Mouse (Mus musculus): ENCODE measurements around the gene Tnk2.

The Tnk2 gene

DNA sequence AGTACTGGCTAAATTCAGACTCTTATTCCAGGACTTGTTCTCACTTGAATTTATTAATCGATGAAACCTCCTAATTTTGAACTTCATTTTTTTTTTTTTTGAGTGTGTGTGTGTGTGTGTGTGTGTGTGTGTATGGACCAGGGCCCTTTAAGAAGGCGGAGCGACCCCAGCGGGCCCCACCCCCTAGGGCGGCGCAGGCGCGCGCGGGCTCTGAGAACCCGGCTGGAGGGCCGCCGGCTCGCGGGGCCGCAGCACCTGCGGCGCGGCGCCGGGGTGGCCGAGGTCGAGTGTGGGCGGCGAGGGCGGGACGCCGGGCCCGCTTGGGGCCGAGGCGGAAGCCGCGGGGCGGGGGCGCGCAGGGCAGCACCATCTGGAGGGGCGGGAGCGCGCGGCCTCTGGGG lies at the start of gene Tnk2:
Tnk2 (plus strand) TSS at position 214 of the 401 bp plus-strand sequence.
- peak; percentile 75 for ATAC-seq (ENCODE audit: insufficient number of reproducible peaks, low FRiP score, low TSS enrichment)

DNA sequence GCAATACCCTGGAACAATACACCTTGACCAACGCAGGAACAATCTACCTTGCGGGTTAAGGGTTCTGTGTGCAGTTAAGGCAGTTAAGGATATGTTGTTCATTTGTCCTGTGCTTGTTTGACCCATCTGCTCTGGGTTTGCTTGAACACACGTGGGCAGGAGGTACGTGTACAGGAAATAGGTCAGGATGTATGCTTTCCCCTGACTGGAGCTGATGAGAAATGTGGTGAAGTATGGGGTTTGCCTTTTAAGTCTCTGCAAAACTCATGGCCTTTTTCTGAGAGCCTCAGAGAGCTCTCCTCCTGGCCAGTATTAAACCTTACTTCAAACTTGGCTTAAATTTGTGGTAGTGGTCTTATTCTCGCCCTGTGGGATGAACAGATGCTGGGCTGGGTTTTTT lies 49.8 kb upstream of the Tnk2 start:
- ATAC-seq (ENCODE audit: insufficient number of reproducible peaks, low FRiP score, low TSS enrichment) = no peak

DNA sequence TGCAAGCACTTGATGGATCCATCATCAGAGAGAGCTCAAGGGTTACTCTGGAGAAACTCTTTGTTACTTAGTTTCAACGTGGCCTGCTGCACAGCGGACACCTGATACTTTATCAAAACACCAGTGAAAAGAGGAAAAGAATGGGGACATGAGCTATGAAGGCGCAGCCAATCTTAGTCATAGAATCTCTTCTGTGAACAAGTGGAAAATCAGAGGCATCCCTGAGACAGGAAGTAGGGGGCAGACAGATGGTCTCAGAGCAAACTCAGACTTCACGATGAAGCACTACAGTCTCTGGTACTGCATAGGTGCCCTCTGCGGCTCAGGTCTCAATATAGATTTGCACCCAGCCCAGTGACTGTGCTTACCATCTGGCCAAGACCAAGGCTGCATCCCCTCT lies 49.0 kb upstream of the Tnk2 start:
- ATAC-seq (ENCODE audit: insufficient number of reproducible peaks, low FRiP score, low TSS enrichment) = no peak

DNA sequence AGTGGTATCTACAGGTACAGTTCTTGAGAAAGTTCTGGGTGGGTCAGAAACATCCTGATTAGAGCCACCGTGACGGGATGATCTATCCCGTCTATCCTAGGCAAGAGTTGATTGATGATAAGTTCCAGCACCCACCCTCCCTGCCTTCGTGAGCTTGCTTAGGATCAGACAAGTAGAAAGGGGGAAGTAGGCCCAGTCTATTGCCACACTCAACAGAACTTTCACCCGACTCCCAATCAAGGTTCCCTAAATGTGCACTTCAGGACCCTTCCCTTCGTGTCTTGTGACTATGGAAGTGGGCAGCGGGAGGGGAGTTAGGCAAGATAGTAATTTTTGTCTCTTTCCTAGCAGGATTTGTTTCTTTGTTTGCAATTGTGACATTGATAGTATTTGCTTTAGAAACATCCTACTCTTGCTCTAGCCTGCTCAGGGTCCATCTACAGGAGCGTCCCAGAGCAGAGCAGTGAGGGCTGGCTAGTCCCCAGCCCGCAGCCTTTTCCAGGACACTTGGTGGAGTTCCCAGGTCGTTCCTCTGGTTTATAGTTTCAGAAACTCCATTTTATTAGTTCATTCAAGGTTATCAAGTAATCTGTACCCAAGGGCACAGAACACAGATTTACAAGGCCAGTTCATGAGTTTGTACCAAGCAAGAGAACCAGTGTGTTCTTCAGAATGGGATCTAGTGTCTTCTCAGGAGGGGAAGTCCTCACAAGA lies 48.4 kb upstream of the Tnk2 start:
- ATAC-seq (ENCODE audit: insufficient number of reproducible peaks, low FRiP score, low TSS enrichment) = no peak

DNA sequence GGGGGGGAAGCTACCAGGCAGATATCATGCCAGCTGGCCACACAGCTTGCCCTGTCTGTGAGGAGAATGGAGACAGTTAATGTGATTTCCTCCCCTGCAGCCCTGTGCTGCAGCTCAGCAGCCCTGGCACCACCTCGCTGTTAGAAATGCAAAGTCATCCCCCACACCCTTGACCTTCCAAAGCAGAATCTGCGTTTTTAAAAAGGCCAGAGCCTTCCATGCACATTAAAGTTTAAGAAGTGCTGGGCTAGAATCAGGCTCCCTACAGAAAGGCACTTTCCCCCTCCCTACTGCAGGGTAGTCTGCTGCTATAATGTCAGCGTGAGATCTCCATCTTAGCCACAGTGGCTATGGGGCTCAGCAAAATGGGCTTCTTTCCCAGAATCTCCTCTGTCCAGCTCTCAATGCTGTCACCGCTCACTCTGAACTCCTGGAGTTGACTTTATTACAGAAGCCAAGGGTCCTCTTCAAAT lies 45.7 kb upstream of the Tnk2 start:
- ATAC-seq (ENCODE audit: insufficient number of reproducible peaks, low FRiP score, low TSS enrichment) = peak; percentile 52; the same call in 1 of the 2 replicates

DNA sequence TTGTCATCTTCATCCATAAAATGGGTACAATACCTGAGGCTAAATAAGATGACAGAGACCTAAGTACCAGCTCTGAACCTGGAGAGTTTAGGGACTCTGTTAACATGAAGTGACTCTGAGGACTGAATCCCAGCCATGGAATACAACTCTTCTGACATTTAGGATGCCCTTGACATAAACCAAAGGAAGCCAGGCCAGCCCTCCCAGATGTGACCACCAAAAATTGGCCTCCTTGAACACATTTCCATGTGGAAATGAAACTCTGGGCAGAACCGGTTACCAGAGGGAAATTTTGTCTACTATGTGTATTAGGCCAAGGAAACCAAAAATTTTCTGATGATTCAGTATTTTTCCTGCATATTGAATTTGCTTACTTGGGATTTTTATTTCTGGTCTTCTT lies 44.5 kb upstream of the Tnk2 start:
- ATAC-seq (ENCODE audit: insufficient number of reproducible peaks, low FRiP score, low TSS enrichment) = no peak

DNA sequence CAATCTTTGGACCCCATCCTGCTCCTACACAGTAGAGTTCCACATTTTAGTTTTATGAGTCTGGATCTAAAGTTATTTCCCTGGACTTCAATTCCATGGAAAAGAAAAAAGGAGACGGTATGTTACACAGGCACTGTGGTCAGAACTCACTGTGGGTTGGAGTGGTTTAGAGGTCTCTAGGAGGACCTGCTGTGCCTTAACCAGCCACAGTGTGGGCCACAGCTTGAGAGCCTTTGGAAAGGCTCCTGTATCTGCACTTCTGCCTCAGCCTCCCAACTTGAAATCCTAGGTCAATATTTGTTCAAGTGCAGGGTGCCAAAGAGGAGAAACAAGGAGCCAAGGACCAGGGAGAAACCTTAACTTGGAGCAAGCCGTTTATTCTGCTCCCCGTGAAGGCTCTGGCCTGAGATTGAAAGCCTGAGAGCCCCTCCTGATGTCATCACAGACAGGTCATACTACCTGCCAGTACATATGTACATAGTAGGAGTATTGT lies 41.4 kb upstream of the Tnk2 start:
- no peak for ATAC-seq (ENCODE audit: insufficient number of reproducible peaks, low FRiP score, low TSS enrichment)

DNA sequence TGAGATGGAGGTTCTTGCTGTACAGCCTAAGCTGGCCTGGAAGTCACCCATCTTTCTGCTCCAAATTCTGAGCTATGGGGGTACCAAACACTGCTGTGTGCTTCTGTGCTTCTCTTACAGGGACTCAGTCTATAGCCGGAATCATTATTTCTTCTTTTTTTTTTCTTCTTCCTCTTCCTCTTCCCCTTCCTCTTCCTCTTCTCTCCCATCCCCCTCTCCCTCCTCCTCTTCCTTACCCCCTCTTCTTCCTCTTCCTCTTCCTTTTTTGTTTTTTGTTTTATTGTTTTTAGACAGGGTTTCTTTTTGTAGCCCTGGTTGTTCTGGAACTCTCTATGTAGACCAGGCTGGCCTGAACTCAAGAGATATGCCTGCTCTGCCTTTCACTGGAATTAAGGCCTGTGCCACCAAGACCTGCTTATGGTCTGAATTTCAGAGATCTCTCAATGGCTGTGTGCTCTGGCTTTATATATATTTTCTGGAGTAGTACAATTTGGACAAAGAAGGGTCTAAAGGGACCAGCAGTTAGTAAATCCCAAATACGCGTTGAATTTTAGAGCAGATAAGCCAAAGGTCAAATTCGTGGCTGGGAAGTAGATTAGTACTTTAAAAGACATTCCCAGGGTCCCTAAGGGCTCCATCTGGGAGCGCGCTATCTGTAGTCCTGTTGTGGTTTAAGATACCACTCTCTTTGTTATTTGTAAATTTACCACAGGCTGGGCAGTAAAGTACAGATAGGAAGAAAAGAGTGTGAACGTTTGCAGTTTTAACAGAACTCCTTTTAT lies 35.9 kb upstream of the Tnk2 start:
- ATAC-seq (ENCODE audit: insufficient number of reproducible peaks, low FRiP score, low TSS enrichment) = no peak

DNA sequence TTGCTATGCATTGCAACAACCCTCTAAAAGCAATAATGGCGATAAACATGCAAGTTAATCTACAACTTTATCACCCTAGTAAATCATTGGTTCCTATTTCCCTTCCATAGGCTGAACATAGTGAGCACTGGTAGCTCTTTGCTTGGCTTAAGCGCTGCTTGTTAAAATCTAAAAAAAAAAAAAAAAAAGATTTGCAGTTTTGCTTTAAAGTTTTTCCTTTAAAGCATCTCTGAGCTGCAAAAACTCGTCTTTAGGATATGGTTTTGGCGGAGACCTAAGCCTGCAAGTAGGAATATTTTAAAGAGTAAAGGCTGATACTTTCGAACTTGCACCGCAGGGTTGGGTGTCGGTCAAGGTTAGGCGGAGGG lies 35.3 kb upstream of the Tnk2 start:
- no peak for ATAC-seq (ENCODE audit: insufficient number of reproducible peaks, low FRiP score, low TSS enrichment)

DNA sequence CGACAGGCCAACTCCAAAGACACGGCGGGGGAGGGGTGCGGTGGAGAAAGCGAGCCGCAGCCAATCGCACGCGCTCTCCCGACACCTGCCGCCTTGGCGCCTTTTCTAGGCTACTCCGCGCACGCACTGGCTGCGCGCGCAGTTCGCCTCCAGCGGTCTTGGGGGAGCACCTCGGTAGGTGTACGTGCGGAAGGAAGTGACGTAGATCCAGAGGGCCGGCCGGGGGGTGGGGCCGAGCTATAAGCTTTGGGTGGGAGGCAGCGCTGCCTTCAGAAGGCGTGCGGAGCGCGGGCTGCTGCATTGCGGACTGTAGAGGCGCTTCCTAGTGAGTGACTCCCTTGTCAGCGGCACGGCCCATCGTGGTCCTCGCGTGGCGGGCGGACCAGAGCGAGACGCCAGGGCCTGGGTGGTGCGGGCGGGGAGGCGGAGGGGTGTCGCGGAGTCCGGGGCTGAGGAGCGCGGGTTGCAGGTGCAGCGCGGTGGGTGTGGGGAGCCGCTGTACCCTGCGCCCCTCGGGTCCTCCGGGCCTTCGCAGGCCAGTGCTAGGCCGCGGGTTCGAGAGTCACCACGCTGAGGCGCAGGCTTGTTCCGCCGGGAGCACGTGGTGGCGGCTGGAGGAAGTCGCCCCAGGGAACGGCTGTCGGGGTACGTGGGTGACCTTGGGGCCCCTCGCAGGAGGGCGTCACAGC lies 34.8 kb upstream of the Tnk2 start, which contains the start of gene Tfrc:
Tfrc (plus strand) TSS at position 209 of the 689 bp plus-strand sequence.
- peak; percentile 96 for ATAC-seq (ENCODE audit: insufficient number of reproducible peaks, low FRiP score, low TSS enrichment)

DNA sequence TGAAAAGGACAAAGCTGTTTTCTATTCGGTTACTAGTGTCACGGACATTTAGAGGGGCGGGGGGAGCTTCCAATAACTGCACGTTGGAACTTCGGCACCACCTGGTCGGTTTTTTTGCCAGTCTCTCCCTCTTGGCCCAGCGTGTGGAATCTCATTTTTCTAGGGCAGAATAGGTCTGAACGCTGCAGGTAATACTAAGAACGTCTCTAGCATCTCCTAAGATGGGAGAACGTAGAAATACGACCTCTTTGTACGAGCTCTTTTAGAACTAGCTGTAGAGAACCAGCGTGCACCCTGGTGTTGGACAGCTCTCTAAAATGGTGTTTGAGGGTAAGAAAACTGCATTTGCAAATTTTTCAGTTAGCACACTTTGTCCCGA lies 34.3 kb upstream of the Tnk2 start:
- no peak for ATAC-seq (ENCODE audit: insufficient number of reproducible peaks, low FRiP score, low TSS enrichment)

DNA sequence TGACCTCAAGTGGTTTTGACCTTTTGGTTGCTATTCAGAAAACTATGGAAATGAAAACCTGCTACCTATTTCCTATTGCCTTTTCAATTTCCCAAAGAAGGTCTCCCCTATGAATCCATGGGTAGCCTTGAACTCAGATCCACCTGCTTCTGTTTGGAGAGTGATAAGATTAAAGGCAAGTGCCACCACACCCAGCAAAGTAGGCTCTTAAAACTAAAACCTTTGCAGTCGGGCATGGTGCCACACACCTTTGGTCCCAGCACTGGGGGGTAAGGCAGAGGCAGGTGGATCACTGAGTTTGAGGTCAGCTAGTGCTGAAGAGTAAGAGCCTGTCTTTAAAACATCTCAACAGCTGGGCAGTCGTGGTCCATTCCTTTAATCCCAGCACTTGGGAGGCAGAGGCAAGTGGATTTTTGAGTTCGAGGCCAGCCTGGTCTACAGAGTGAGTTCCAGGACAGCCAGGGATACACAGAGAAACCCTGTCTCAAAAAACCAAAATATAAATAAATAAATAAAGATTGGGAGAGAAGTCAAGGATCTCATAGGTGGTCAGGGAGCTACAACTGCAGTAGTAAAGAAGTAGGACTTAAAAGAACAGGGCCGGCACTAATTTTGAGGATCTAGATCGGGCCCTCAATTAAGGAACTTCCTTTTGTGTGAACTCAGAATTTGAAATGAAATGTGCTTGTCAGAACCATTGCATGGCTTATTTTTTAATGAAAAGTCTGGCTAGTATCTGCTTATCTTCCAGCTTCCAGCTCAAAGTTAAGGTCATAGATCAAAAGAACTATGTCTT lies 33.0 kb upstream of the Tnk2 start:
- no peak for ATAC-seq (ENCODE audit: insufficient number of reproducible peaks, low FRiP score, low TSS enrichment)

DNA sequence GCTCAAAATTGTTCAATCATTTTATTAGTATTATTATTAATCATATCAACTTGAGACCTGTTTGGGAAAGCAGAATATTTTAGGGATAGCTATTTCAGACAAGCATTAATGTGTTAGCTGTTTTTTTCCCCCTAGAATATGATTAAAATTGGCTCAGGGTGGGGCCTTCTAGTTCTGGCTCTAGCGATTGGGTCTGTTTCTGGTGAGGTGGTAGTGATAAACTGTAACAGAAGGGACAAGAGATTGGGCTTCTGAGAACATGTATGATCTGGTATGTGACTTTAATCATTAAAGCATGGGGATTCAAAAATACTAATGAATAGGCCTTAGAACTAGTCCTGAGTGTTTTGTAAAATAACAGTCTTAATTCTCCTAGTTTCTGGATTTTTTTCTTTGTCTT lies 31.6 kb upstream of the Tnk2 start:
- ATAC-seq (ENCODE audit: insufficient number of reproducible peaks, low FRiP score, low TSS enrichment) = no peak

DNA sequence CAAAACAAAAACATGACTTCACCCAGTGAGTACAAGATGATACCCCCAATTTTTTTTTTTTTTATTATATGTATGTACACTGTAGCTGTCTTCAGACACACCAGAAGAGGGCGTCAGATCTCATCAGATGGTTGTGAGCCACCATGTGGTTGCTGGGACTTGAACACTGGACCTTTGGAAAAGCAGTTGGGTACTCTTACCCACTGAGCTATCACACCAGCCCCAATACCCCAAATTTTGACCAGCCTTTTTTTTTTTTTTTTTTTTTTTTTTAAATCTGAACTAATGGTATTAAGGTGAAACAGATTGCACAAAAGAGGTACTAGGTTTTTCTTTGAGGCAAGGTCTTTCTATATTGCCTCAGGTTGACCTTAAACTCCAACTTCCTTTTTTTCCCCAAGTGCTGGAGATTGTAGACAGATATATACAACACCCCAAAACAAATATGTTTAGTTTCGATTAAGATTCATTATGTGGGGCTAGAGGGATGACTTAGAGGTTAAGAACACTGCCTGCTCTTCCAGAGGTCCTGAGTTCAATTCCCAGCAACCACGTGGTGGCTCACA lies 30.3 kb upstream of the Tnk2 start:
- no peak for ATAC-seq (ENCODE audit: insufficient number of reproducible peaks, low FRiP score, low TSS enrichment)

DNA sequence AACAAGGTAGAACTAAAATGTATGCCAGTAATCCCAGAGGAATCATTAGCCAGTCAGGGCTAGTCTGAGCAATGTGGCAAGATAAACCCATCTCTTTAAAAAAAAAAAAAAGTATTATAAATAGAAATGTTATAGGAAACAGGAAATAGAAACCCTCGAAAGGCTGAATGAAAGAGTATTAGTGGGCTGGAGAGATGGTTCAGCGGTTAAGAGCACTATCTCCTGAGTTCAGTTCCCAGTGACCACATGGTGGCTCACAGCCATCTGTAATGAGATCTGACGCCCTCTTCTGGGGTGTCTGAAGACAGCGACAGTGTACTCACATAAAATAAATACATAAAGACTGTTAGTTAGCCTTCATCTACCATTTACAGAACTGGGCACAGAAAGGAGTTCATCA lies 29.6 kb upstream of the Tnk2 start:
- no peak for ATAC-seq (ENCODE audit: insufficient number of reproducible peaks, low FRiP score, low TSS enrichment)

DNA sequence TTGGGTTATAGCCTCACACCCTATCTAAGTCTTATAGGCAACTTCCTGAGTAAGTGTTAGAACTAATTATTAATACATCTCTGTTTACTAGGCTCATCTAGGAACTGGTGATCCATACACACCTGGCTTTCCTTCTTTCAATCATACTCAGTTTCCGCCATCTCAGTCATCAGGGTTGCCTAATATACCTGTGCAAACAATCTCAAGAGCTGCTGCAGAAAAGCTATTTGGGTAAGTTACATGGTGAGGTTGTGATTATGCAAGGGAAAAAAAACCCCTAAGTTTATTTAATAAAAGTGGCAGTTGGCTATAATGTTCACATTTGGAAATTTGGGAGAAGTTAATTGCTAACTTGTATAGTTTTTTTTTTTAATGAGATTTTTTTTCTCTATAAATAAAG lies 24.7 kb upstream of the Tnk2 start:
- ATAC-seq (ENCODE audit: insufficient number of reproducible peaks, low FRiP score, low TSS enrichment) = no peak

DNA sequence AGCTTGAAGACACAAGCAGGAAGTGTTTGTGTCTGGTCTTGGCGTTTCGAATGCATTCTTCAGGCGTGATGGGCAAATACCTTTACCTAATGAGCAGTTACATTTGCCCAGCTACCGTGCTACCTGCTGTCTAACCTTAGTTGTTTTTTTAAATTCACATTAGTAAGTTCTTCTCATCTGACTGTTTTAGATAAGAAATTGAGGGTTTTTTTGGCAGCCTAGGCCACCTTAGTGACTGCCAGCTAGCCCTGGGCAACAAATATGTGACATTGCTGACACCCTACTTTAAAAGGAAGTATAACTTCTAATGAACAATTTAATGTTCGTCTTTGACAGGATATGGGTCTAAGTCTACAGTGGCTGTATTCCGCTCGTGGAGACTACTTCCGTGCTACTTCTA lies 15.5 kb upstream of the Tnk2 start:
- ATAC-seq (ENCODE audit: insufficient number of reproducible peaks, low FRiP score, low TSS enrichment) = no peak

DNA sequence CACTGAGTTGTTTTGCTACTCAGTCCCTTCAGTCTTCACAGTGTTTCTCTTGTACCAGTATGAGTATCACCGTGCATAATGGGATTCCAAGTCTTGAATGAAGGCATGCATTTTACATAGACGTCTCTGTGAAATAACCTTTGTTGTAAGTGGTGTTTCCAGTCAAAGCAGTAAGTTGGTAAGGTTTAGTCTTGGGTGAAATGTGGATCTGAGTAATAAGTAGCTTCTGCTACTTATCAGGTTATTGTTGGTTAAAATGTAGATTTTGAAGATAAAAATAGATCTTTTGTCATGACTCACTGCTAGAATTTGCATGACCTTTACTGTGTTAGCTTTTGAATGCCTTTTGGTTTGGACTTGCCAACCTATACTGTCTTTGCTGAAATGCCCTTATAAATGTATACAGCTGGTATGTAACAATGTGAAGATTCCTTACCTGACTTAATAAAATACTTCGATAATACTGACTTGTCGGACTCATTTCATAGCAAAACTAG lies 11.3 kb upstream of the Tnk2 start:
- no peak for ATAC-seq (ENCODE audit: insufficient number of reproducible peaks, low FRiP score, low TSS enrichment)

DNA sequence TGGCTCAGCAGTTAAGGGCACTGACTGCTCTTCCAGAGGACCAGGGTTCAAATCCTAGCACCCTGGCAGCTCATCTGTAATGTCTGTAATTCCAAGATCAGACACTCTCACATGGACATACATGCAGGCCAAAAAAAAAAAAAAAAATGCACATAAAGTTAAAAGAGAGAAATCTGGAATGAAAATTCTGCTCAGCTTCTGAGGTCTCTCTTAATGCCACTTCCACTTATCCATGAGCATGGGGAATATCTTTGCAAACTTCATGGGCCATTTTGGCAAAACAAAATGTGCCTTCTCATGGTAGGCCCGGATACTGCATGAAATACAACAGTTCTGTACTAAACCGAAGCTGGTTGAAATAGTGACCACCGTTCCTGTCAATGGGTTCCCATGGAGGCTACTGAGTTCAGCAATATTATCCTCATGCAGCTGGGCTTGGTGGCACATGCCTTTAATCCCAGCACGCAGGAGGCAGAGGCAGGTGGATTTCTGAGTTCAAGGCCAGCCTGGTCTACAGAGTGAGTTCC lies 10.1 kb upstream of the Tnk2 start:
- no peak for ATAC-seq (ENCODE audit: insufficient number of reproducible peaks, low FRiP score, low TSS enrichment)

DNA sequence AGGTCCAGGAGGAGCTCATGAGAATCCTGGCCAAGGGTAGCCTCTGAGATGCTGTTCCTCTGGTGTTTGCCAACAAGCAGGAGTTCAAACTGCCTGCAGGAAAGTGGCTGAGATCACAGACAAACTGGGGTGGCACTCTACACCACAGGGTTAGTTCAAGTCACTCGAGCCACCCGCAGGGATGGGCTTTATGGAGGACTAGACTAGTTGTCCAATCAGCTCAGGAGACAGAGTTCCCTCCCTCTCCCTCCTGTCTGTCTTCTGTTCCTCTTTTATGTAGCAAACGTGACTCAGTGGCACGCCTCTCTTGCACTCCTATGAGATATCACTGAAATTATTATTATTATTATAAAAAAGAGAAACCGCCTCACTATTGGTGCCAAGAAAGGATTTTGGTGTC lies 9.5 kb upstream of the Tnk2 start:
- no peak for ATAC-seq (ENCODE audit: insufficient number of reproducible peaks, low FRiP score, low TSS enrichment)
